Mouse (Mus musculus) hindbrain, embryonic 10.5 days (tissue): Measurements from ENCODE around the gene Gstm7. TPM values are rescaled to one million over a fixed set of nuclear protein-coding genes. Genes with fewer than 3 reads are reported as not detected.

Source experiments
- DNase-seq: peaks from one replicate; pipeline ENCODE4 v3.0.0-alpha.2; 2017; ENCODE audit warnings: low spot score
- H3K27ac ChIP-seq: fragments of 300-500 bp; sonication (generic); 2 replicates; pipeline ENCODE4 v1.5.1; 2016; ENCODE audit warnings: mild to moderate bottlenecking, moderate library complexity
- H3K27me3 ChIP-seq: fragments of 300-500 bp; sonication (generic); 2 replicates; pipeline ENCODE4 v1.6.1; 2016; ENCODE audit warnings: mild to moderate bottlenecking; ENCODE audit not compliant: poor library complexity, insufficient read depth, severe bottlenecking
- H3K36me3 ChIP-seq: fragments of 300-500 bp; sonication (generic); 2 replicates; pipeline ENCODE4 v1.6.1; 2016; ENCODE audit warnings: mild to moderate bottlenecking, moderate library complexity
- H3K4me1 ChIP-seq: fragments of 300-500 bp; sonication (generic); replicated peaks from 2 replicates; pipeline ENCODE4 v1.6.1; 2016; ENCODE audit warnings: mild to moderate bottlenecking
- H3K4me3 ChIP-seq: fragments of 300-500 bp; sonication (generic); 2 replicates; pipeline ENCODE4 v1.5.1; 2016; ENCODE audit warnings: mild to moderate bottlenecking, moderate library complexity
- H3K9me3 ChIP-seq: fragments of 300-500 bp; sonication (generic); 2 replicates; pipeline ENCODE4 v1.6.1; 2016; ENCODE audit warnings: mild to moderate bottlenecking, moderate library complexity
- WGBS: fragments of 180-500 bp; shearing (Covaris S2); methylation state at CpG from one replicate; pipeline ENCODE4 v1.1.7; 2016; 5-methylcytosine and 5-hydroxymethylcytosine counted together
- polyA plus RNA-seq: library from polyadenylated mRNA; unstranded; fragments of >200 nt; fragmentation: Nextera tagmentation; extraction: Ambion mirVana; gene quantifications from 2 replicates; pipeline ENCODE4 v1.2.1, GENCODE M21; 2016

Gstm7 gene
- polyA plus RNA-seq, 1 experiment from 2014 or later: 49.5 TPM

- Histone ChIP-seq H3K27ac (no peak overlapping the region), H3K4me3 (no peak overlapping the region), H3K9me3 (no peaks in the 10 kb centered on the region), H3K4me1 (peaks cover 33% of the 10 kb centered on the region), H3K27me3 (no peaks in the 10 kb centered on the region), H3K36me3 (no peaks in the 10 kb centered on the region)
- WGBS: 84% methylated on average over 4 of the region's 4 CpGs
- no peak for DNase-seq
Measured at GRCm38 (mm10) chr3:107929731-107930130, 1.9 kb downstream of the Gstm7 start.

- no peaks in the 10 kb centered on the region for H3K9me3 ChIP-seq
- no peaks in the 10 kb centered on the region for H3K36me3 ChIP-seq
- H3K27me3 ChIP-seq: no peaks in the 10 kb centered on the region
- no peak overlapping the region for H3K27ac ChIP-seq
- 90% methylated on average over 4 of the region's 4 CpGs for WGBS
- H3K4me3 ChIP-seq: no peak overlapping the region
- peaks cover 33% of the 10 kb centered on the region for H3K4me1 ChIP-seq
- DNase-seq: no peak
Measured at GRCm38 (mm10) chr3:107929243-107929642, 2.4 kb downstream of the Gstm7 start.

GRCm38 (mm10) chr3:107928691-107929090, 2.9 kb downstream of the Gstm7 start:
- WGBS: 87% methylated on average over 11 of the region's 11 CpGs
- DNase-seq: no peak

GRCm38 (mm10) chr3:107927841-107928240, 3.8 kb downstream of the Gstm7 start:
- H3K9me3 ChIP-seq: no peaks in the 10 kb centered on the region
- H3K27me3 ChIP-seq: no peaks in the 10 kb centered on the region
- WGBS: 72% methylated on average over 3 of the region's 3 CpGs
- H3K36me3 ChIP-seq: no peaks in the 10 kb centered on the region
- no peak for DNase-seq
- no peak overlapping the region for H3K4me3 ChIP-seq
- peaks cover 33% of the 10 kb centered on the region for H3K4me1 ChIP-seq
- no peak overlapping the region for H3K27ac ChIP-seq

More at GRCm38 (mm10) chr3:107928691-107929090, 2.9 kb downstream of the Gstm7 start:
- peaks cover 33% of the 10 kb centered on the region for H3K4me1 ChIP-seq
- H3K9me3 ChIP-seq: no peaks in the 10 kb centered on the region
- H3K36me3 ChIP-seq: no peaks in the 10 kb centered on the region
- H3K27ac ChIP-seq: no peak overlapping the region
- H3K4me3 ChIP-seq: no peak overlapping the region
- no peaks in the 10 kb centered on the region for H3K27me3 ChIP-seq

GRCm38 (mm10) chr3:107925335-107925734, 6.3 kb downstream of the Gstm7 start:
- no peak overlapping the region for H3K27ac ChIP-seq
- H3K4me3 ChIP-seq: no peak overlapping the region
- H3K36me3 ChIP-seq: no peaks in the 10 kb centered on the region
- 92% methylated on average over 3 of the region's 3 CpGs for WGBS
- peaks cover 14% of the 10 kb centered on the region; the same call in 1 of the 2 replicates for H3K4me1 ChIP-seq
- no peak for DNase-seq
- no peaks in the 10 kb centered on the region for H3K27me3 ChIP-seq
- H3K9me3 ChIP-seq: no peaks in the 10 kb centered on the region

GRCm38 (mm10) chr3:107920348-107920747, 11.3 kb downstream of the Gstm7 start:
- Histone ChIP-seq H3K27ac (no peak overlapping the region), H3K9me3 (no peaks in the 10 kb centered on the region), H3K4me3 (no peak overlapping the region), H3K4me1 (no peaks in the 10 kb centered on the region), H3K27me3 (no peaks in the 10 kb centered on the region), H3K36me3 (no peaks in the 10 kb centered on the region)
- 94% methylated on average over 5 of the region's 5 CpGs for WGBS
- no peak for DNase-seq

GRCm38 (mm10) chr3:107917783-107918408, 13.7 kb downstream of the Gstm7 start:
- DNase-seq: peak; percentile 42
- Histone ChIP-seq H3K27me3 (no peaks in the 10 kb centered on the region), H3K4me3 (no peak overlapping the region), H3K9me3 (no peaks in the 10 kb centered on the region), H3K36me3 (no peaks in the 10 kb centered on the region), H3K4me1 (no peaks in the 10 kb centered on the region), H3K27ac (no peak overlapping the region)
- 57% methylated on average over 7 of the region's 7 CpGs for WGBS

- WGBS: 83% methylated on average over 3 of the region's 3 CpGs
- DNase-seq: no peak
- no peaks in the 10 kb centered on the region for H3K27me3 ChIP-seq
Measured at GRCm38 (mm10) chr3:107917097-107917496, 14.5 kb downstream of the Gstm7 start.

GRCm38 (mm10) chr3:107916674-107917073, 14.9 kb downstream of the Gstm7 start:
- 86% methylated on average over 15 of the region's 15 CpGs for WGBS
- H3K27ac ChIP-seq: no peak overlapping the region
- no peak for DNase-seq
- H3K9me3 ChIP-seq: no peaks in the 10 kb centered on the region
- no peaks in the 10 kb centered on the region for H3K36me3 ChIP-seq
- H3K4me1 ChIP-seq: no peaks in the 10 kb centered on the region
- H3K27me3 ChIP-seq: no peaks in the 10 kb centered on the region
- no peak overlapping the region for H3K4me3 ChIP-seq

More at GRCm38 (mm10) chr3:107917097-107917496, 14.5 kb downstream of the Gstm7 start:
- no peak overlapping the region for H3K27ac ChIP-seq
- H3K9me3 ChIP-seq: no peaks in the 10 kb centered on the region
- H3K36me3 ChIP-seq: no peaks in the 10 kb centered on the region
- no peak overlapping the region for H3K4me3 ChIP-seq
- no peaks in the 10 kb centered on the region for H3K4me1 ChIP-seq

GRCm38 (mm10) chr3:107905942-107906341, 25.7 kb downstream of the Gstm7 start:
- Histone ChIP-seq H3K4me1 (peaks cover 5% of the 10 kb centered on the region), H3K36me3 (no peaks in the 10 kb centered on the region), H3K27ac (no peak overlapping the region), H3K9me3 (no peaks in the 10 kb centered on the region), H3K27me3 (no peaks in the 10 kb centered on the region), H3K4me3 (no peak overlapping the region)
- 74% methylated on average over 6 of the region's 6 CpGs for WGBS
- DNase-seq: no peak

GRCm38 (mm10) chr3:107900955-107901673, 30.5 kb downstream of the Gstm7 start:
- no peak for DNase-seq
- no peaks in the 10 kb centered on the region for H3K27me3 ChIP-seq
- H3K4me3 ChIP-seq: no peak overlapping the region
- H3K4me1 ChIP-seq: peaks cover 12% of the 10 kb centered on the region
- peaks cover 28% of the 10 kb centered on the region for H3K36me3 ChIP-seq
- H3K9me3 ChIP-seq: no peaks in the 10 kb centered on the region
- no peak overlapping the region for H3K27ac ChIP-seq
- 73% methylated on average over 11 of the region's 11 CpGs for WGBS

- Histone ChIP-seq H3K27me3 (no peaks in the 10 kb centered on the region), H3K4me1 (peaks cover 23% of the 10 kb centered on the region), H3K27ac (no peak overlapping the region), H3K4me3 (no peak overlapping the region), H3K36me3 (peaks cover 28% of the 10 kb centered on the region), H3K9me3 (no peaks in the 10 kb centered on the region)
- DNase-seq: no peak
- WGBS: 90% methylated on average over 13 of the region's 13 CpGs
Measured at GRCm38 (mm10) chr3:107898691-107899090, 32.9 kb downstream of the Gstm7 start.
